Mouse (Mus musculus) MEL (cell line): ENCODE measurements around the gene Cchcr1. TPM values are rescaled to one million over a fixed set of nuclear protein-coding genes. Genes with fewer than 3 reads are reported as not detected.

Experiments
- DNase-seq: peaks from one replicate; pipeline ENCODE4 v3.0.0; 2011; ENCODE audit warnings: low read depth, low spot score
- H3K27ac ChIP-seq: 2 replicates; pipeline ENCODE4 v1.5.1; 2012; ENCODE audit warnings: low read depth, mild to moderate bottlenecking, control low read depth, low read length, moderate library complexity; ENCODE audit not compliant: control insufficient read depth
- H3K27me3 ChIP-seq, 2 experiments: fragments of 150-350 bp in 1 of 2; sonication (generic) in 1 of 2; 2 replicates each; pipeline ENCODE4 v1.6.1; 2012; ENCODE audit warnings: low read length in 2 of 2, mild to moderate bottlenecking in 2 of 2, improper control_type of control experiment in 1 of 2, moderate library complexity in 1 of 2; ENCODE audit not compliant: insufficient read depth in 2 of 2, control insufficient read depth in 1 of 2
- H3K36me3 ChIP-seq, 2 experiments: 2 replicates each; pipeline ENCODE4 v1.6.1; 2012 to 2014; ENCODE audit warnings: low read length in 2 of 2, improper control_type of control experiment in 1 of 2, inconsistent platforms in 1 of 2, mild to moderate bottlenecking in 1 of 2; ENCODE audit not compliant: insufficient read depth in 2 of 2, control insufficient read depth in 1 of 2
- H3K4me1 ChIP-seq, 2 experiments: fragments of 150-350 bp in 1 of 2; sonication (generic) in 1 of 2; 2 replicates each; pipeline ENCODE4 v1.6.1; 2012; ENCODE audit warnings: low read length in 2 of 2, improper control_type of control experiment in 1 of 2, mild to moderate bottlenecking in 1 of 2; ENCODE audit not compliant: insufficient read depth in 2 of 2, control insufficient read depth in 1 of 2
- H3K4me3 ChIP-seq, 2 experiments: fragments of 150-350 bp in 1 of 2; sonication (generic) in 1 of 2; 2 replicates each; pipeline ENCODE4 v1.5.1; 2012; ENCODE audit warnings: low read depth in 2 of 2, low read length in 2 of 2, mild to moderate bottlenecking in 2 of 2, moderate library complexity in 2 of 2, control low read depth in 1 of 2, improper control_type of control experiment in 1 of 2; ENCODE audit not compliant: control insufficient read depth in 1 of 2, insufficient read depth in 1 of 2
- H3K79me2 ChIP-seq: 2 replicates; pipeline ENCODE4 v1.6.1; 2012; ENCODE audit warnings: mild to moderate bottlenecking, low read length, moderate library complexity; ENCODE audit not compliant: control insufficient read depth, poor library complexity, insufficient read depth
- H3K9ac ChIP-seq: 2 replicates; pipeline ENCODE4 v1.6.1; 2012; ENCODE audit warnings: low read depth, mild to moderate bottlenecking, control low read depth, low read length, moderate library complexity; ENCODE audit not compliant: control insufficient read depth, poor library complexity, severe bottlenecking
- H3K9me3 ChIP-seq: fragments of 150-350 bp; sonication (generic); replicated peaks from 2 replicates; pipeline ENCODE4 v1.6.1; 2012; ENCODE audit warnings: mild to moderate bottlenecking, low read length, improper control_type of control experiment, moderate library complexity; ENCODE audit not compliant: insufficient read depth
- CHD2 ChIP-seq: IDR thresholded peaks from 2 replicates; pipeline ENCODE4 v1.6.1; 2011; ENCODE audit warnings: low read length, improper control_type of control experiment
- CTCF ChIP-seq, 3 experiments: IDR thresholded peaks in 2 of 3; conservative IDR thresholded peaks in 1 of 3; 2 replicates each; pipeline ENCODE4 v1.5.1; 2011 to 2012; ENCODE audit warnings: low read length in 3 of 3, low read depth in 2 of 3, mild to moderate bottlenecking in 2 of 3, improper control_type of control experiment in 1 of 3, inconsistent platforms in 1 of 3, mixed read lengths in 1 of 3, moderate library complexity in 1 of 3; ENCODE audit not compliant: control insufficient read depth in 1 of 3, insufficient read depth in 1 of 3, poor library complexity in 1 of 3, severe bottlenecking in 1 of 3
- EP300 ChIP-seq, 2 experiments: IDR thresholded peaks; 2 replicates each; pipeline ENCODE4 v1.6.1; 2011; ENCODE audit warnings: improper control_type of control experiment in 2 of 2, low read length in 2 of 2, low read depth in 1 of 2, mild to moderate bottlenecking in 1 of 2
- GATA1 ChIP-seq: IDR thresholded peaks from 2 replicates; pipeline ENCODE4 v1.6.1; 2011; ENCODE audit warnings: low read depth, low read length, improper control_type of control experiment
- HCFC1 ChIP-seq: IDR thresholded peaks from 2 replicates; pipeline ENCODE4 v1.6.1; 2012; ENCODE audit warnings: low read depth, mild to moderate bottlenecking, inconsistent platforms, low read length, improper control_type of control experiment, moderate library complexity
- KAT2A ChIP-seq: conservative IDR thresholded peaks from 2 replicates; pipeline ENCODE4 v1.6.1; 2012; ENCODE audit warnings: low read depth, low read length, improper control_type of control experiment, inconsistent platforms
- MAX ChIP-seq: IDR thresholded peaks from 2 replicates; pipeline ENCODE4 v1.6.1; 2011; ENCODE audit warnings: low read length, improper control_type of control experiment
- MYC ChIP-seq: IDR thresholded peaks from 2 replicates; pipeline ENCODE4 v1.6.1; 2011; ENCODE audit warnings: low read depth, mild to moderate bottlenecking, low read length, improper control_type of control experiment, moderate library complexity
- NELFE ChIP-seq: IDR thresholded peaks from 2 replicates; pipeline ENCODE4 v1.6.1; 2011; ENCODE audit warnings: low read depth, low read length, improper control_type of control experiment
- POLR2AphosphoS2 ChIP-seq: IDR thresholded peaks from 2 replicates; pipeline ENCODE4 v1.6.1; 2011; ENCODE audit warnings: low read length, improper control_type of control experiment
- RAD21 ChIP-seq: IDR thresholded peaks from 2 replicates; pipeline ENCODE4 v1.6.1; 2011; ENCODE audit warnings: mild to moderate bottlenecking, low read depth, low read length, improper control_type of control experiment
- SMC3 ChIP-seq: IDR thresholded peaks from 2 replicates; pipeline ENCODE4 v1.6.1; 2011; ENCODE audit warnings: low read depth, low read length, improper control_type of control experiment
- TBP ChIP-seq: IDR thresholded peaks from 2 replicates; pipeline ENCODE4 v1.8.0; 2011; ENCODE audit warnings: low read depth, low read length, improper control_type of control experiment
- TCF12 ChIP-seq: IDR thresholded peaks from 2 replicates; pipeline ENCODE4 v1.6.1; 2014; ENCODE audit warnings: low read depth, mild to moderate bottlenecking, inconsistent platforms, low read length, improper control_type of control experiment, moderate library complexity
- UBTF ChIP-seq: IDR thresholded peaks from 2 replicates; pipeline ENCODE4 v1.6.1; 2012; ENCODE audit warnings: low read depth, mild to moderate bottlenecking, inconsistent platforms, low read length, improper control_type of control experiment, moderate library complexity, borderline replicate concordance; ENCODE audit not compliant: insufficient read depth
- USF2 ChIP-seq, 2 experiments: IDR thresholded peaks; 2 replicates each; pipeline ENCODE4 v1.6.1; 2011 to 2012; ENCODE audit warnings: improper control_type of control experiment in 2 of 2, low read length in 2 of 2, borderline replicate concordance in 1 of 2, inconsistent platforms in 1 of 2, low read depth in 1 of 2, mild to moderate bottlenecking in 1 of 2; ENCODE audit not compliant: insufficient read depth in 1 of 2
- ZMIZ1 ChIP-seq: IDR thresholded peaks from 2 replicates; pipeline ENCODE4 v1.6.1; 2012; ENCODE audit warnings: low read depth, mild to moderate bottlenecking, inconsistent platforms, low read length, improper control_type of control experiment, moderate library complexity
- polyA plus RNA-seq, 2 experiments: library from polyadenylated mRNA; stranded (reverse) in 1 of 2; unstranded in 1 of 2; fragments of >175 nt in 1 of 2; fragments of >200 nt in 1 of 2; gene quantifications; 2 replicates each; pipeline versions ENCODE4 v1.2.1 to v1.2.4; 2012; ENCODE audit warnings: low replicate concordance in 2 of 2, low read depth in 1 of 2; ENCODE audit not compliant: insufficient read length in 2 of 2, insufficient read depth in 1 of 2, missing spikeins in 1 of 2
- total RNA-seq: library from RNA; depleted of rRNA; stranded (reverse); fragments of 300-350 nt; gene quantifications from 2 replicates; pipeline ENCODE4 v1.2.3, GENCODE M21; 2012

The Cchcr1 gene
- total and polyA plus RNA-seq, 3 experiments, result 14.3 to 21.7 TPM; not detected in 1

DNA sequence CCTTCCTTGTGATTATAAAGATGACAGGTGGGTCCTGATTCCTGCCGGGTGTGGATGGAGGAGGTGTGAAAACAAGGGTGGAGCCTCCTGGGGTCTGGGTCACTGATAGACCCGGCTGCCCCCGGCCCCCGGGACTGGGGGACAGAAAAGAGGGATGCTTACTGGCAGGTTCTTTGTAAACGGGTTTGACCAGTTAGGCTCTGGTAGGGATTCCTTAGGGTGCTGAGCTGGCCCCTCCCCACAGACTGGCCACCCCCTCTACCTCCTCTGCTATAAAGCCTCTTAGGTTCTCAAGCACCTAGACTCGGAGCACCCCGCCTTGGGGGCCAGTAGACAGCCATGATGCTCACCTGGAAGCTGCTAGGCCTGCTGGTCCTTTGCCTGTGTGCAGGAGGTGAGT, 16.0 kb downstream of the Cchcr1 start, which contains the start of gene Psors1c2:
TSS of gene Psors1c2 (plus strand) at position 301 of the 400 bp plus-strand sequence.
- TF ChIP-seq KAT2A, result no peak
- Histone ChIP-seq H3K27ac (no peak within 1 kb of the TSS), H3K9ac (no peak within 1 kb of the TSS)

DNA sequence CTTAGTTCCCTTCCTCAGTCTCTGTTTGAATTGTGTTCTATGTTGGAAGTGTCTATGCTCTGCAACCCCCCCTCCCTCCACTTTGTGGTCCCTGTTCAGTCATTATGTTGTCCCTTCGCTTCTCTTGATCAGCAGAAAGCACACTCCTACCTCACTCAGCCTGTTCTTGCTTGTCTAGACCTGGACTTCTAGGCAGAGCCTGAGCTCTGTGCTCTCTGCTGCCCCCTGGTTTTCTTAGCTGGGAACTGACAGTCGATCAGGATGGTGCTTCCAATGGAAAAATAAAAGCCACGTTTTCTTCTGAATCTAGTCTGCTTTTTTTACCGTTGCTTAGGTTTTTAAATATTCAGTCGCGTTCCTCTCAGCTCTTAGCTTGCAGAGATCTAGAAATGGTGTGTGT, 17.4 kb downstream of the Cchcr1 start:
- Histone ChIP-seq H3K79me2 (no peaks in the 10 kb centered on the region), H3K9ac (peak overlapping the region; percentile 23; the same call in 1 of the 2 replicates)
- TF ChIP-seq CTCF (IDR thresholded peaks at IDR 0.05 in 2 of 3, conservative IDR thresholded peaks at IDR 0.05 in 1 of 3; ENCODE audit: control insufficient read depth in 1 of 3, insufficient read depth in 1 of 3, low read depth in 2 of 3, low read length in 3 of 3, poor library complexity in 1 of 3, severe bottlenecking in 1 of 3) (peak; percentile 83 to 96 (median 87)), MYC (no peak), POLR2AphosphoS2 (no peak), ZMIZ1 (no peak), NELFE (no peak), MAX (no peak), RAD21 (peak; percentile 24), GATA1 (no peak), SMC3 (peak; percentile 56)
- TF ChIP-seq, all 39 proteins: peak for 3
- DNase-seq, result peak; percentile 82
- H3K4me3 ChIP-seq, result peak overlapping the region; percentile 22 to 50; a peak in 3 of 4 replicates
- H3K9me3 ChIP-seq, result no peaks in the 10 kb centered on the region
- H3K36me3 ChIP-seq, result peaks cover 0 to 2% of the 10 kb centered on the region in 2 experiments; a peak in 1 of 4 replicates
- H3K27me3 ChIP-seq, result peaks cover 0 to 2% of the 10 kb centered on the region in 2 experiments; a peak in 1 of 4 replicates
- peaks cover 0 to 3% of the 10 kb centered on the region in 2 experiments; a peak in 2 of 4 replicates for H3K4me1 ChIP-seq
- H3K27ac ChIP-seq, result no peak overlapping the region

More for the DNA sequence above, 16.0 kb downstream of the Cchcr1 start, which contains the start of gene Psors1c2:
- no peak for DNase-seq
- Histone ChIP-seq H3K4me3 (no peak within 1 kb of the TSS), H3K27me3 (no peaks in the 10 kb centered on the region), H3K9me3 (no peaks in the 10 kb centered on the region), H3K4me1 (peaks cover 0 to 3% of the 10 kb centered on the region in 2 experiments; a peak in 2 of 4 replicates), H3K36me3 (peaks cover 0 to 2% of the 10 kb centered on the region in 2 experiments; a peak in 1 of 4 replicates), H3K79me2 (no peaks in the 10 kb centered on the region)

DNA sequence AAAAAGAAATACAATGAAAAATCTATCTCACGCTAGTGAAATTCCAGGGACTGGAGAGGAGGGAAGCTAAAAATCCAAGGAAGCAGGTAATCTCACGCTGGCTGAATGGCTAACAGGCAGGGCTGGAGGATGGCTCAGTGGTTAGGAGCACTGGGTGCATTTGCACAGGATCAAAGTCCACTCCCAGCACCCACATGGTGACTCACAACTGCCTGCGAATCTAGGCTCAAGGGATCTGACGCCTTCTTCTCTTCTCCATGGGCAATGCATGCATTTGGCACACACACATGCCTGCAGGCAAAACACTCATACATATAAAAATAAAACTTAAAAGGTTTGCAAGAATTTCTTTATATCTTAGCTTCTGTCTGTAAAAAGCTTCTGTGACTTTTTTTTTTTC, 20.5 kb downstream of the Cchcr1 start:
- Histone ChIP-seq H3K36me3 (peaks cover 0 to 3% of the 10 kb centered on the region in 2 experiments; a peak in 1 of 4 replicates), H3K9ac (no peak overlapping the region), H3K4me1 (peaks cover 0 to 3% of the 10 kb centered on the region in 2 experiments; a peak in 2 of 4 replicates), H3K27me3 (peaks cover 0 to 5% of the 10 kb centered on the region in 2 experiments; a peak in 1 of 4 replicates), H3K79me2 (no peaks in the 10 kb centered on the region), H3K9me3 (no peaks in the 10 kb centered on the region)
- DNase-seq, result no peak
- TF ChIP-seq UBTF (no peak), USF2 (IDR thresholded peaks at IDR 0.05; ENCODE audit: borderline replicate concordance in 1 of 2, insufficient read depth in 1 of 2, low read depth in 1 of 2, low read length in 2 of 2) (no peak), NELFE (no peak), CHD2 (no peak), POLR2AphosphoS2 (no peak), MAX (no peak), EP300 (IDR thresholded peaks at IDR 0.05; ENCODE audit: low read depth in 1 of 2, low read length in 2 of 2) (no peak), TCF12 (no peak), TBP (no peak), HCFC1 (no peak)
- TF ChIP-seq, all 39 proteins: peak for 0
- H3K4me3 ChIP-seq, result no peak overlapping the region
- H3K27ac ChIP-seq, result no peak overlapping the region
